Mouse (Mus musculus): Measurements from ENCODE around the gene Slc35e1.

DNA sequence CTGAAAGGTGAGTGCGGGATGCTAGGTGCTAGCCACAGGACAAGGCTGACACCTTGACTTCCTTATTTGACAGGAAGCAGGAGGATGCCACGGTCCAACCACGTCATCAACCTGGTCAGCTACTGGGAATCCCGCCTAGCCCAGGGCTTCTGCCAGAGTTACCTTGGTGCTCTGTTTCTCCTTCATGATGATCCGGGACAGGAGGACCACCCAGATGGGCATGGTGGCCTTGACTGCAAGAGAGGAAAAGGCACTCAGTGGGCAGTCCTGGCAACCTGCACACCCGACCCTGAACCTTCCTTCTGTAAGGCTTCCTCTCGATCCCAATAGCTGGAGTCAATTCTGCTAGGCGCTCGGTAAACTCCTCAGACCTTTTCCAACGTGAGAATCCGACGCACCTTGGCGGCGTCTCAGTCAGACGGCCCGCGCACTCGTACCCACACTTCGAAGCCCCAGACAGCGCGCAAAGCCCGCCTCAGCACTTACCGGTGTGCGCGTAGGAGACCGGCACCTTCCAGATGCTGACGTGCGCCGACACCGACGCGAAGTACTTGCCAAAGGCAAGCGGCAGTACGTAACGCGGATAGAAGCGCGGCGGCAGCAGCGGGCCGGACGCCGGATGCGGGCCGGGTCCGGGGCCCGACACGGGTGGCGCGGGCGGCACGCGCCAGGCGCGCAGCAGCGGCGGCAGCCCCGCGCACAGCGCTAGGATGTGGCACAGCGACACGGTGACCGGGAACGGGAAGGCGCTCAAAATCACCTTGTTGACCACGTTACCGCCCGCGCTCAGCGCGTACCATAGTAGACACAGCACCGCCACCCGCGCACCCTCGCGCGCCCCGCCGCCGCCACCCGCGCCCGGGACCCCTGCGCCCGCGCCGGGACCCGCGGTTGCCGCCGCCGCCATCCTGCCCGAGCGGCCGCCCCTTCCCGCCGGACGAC is at the start of gene Slc35e1:
- no peak for TF ChIP-seq POLR2A (IDR thresholded peaks at IDR 0.05; ENCODE audit: borderline replicate concordance, insufficient read depth, low read length)
- TF ChIP-seq CTCF (IDR thresholded peaks at IDR 0.05; ENCODE audit: borderline replicate concordance, insufficient read depth, low read depth, low read length): no peak
